Mouse (Mus musculus) lung, embryonic 14.5 days (tissue): Measurements from ENCODE around the gene Mettl16. TPM values are rescaled to one million over a fixed set of nuclear protein-coding genes. Genes with fewer than 3 reads are reported as not detected.

Experiments used
- ATAC-seq: fragments of 200-750 bp; cut with Nextera tagmentation; 2 replicates; pipeline ENCODE4 v1.8.0; 2017; ENCODE audit warnings: mild to moderate bottlenecking, moderate TSS enrichment, moderate library complexity; ENCODE audit not compliant: insufficient read depth
- DNase-seq: peaks from one replicate; pipeline ENCODE4 v3.0.0-alpha.2; 2015
- H3K27ac ChIP-seq: fragments of 300-500 bp; sonication (generic); 2 replicates; pipeline ENCODE4 v1.5.1; 2014; ENCODE audit warnings: low read depth, mild to moderate bottlenecking, moderate library complexity
- H3K27me3 ChIP-seq: fragments of 300-500 bp; sonication (generic); 2 replicates; pipeline ENCODE4 v1.6.1; 2014; ENCODE audit warnings: low read length, control low read depth; ENCODE audit not compliant: insufficient read depth
- H3K36me3 ChIP-seq: fragments of 300-500 bp; sonication (generic); 2 replicates; pipeline ENCODE4 v1.6.1; 2014; ENCODE audit warnings: control low read depth; ENCODE audit not compliant: insufficient read depth
- H3K4me1 ChIP-seq: fragments of 300-500 bp; sonication (generic); 2 replicates; pipeline ENCODE4 v1.6.1; 2014; ENCODE audit warnings: antibody characterized with exemption, control low read depth; ENCODE audit not compliant: insufficient read depth
- H3K4me2 ChIP-seq: fragments of 300-500 bp; sonication (generic); 2 replicates; pipeline ENCODE4 v1.6.1; 2014; ENCODE audit warnings: mild to moderate bottlenecking
- H3K4me3 ChIP-seq: fragments of 300-500 bp; sonication (generic); 2 replicates; pipeline ENCODE4 v1.5.1; 2014; ENCODE audit warnings: low read depth, low read length
- H3K9ac ChIP-seq: fragments of 300-500 bp; sonication (generic); 2 replicates; pipeline ENCODE4 v1.6.1; 2014
- H3K9me3 ChIP-seq: fragments of 300-500 bp; sonication (generic); 2 replicates; pipeline ENCODE4 v1.6.1; 2016; ENCODE audit warnings: low read depth, low read length, control low read depth
- CTCF ChIP-seq: IDR thresholded peaks from 2 replicates; pipeline ENCODE4 v1.5.1; 2016; ENCODE audit warnings: antibody characterized with exemption, low read depth
- WGBS: fragments of 180-500 bp; shearing (Covaris S2); extraction: QIAGEN DNeasy Blood & Tissue Kit; methylation state at CpG from one replicate; pipeline ENCODE4 v1.1.7; 2014; 5-methylcytosine and 5-hydroxymethylcytosine counted together
- polyA plus RNA-seq: library from polyadenylated mRNA; unstranded; fragments of >200 nt; fragmentation: Nextera tagmentation; extraction: Ambion mirVana; gene quantifications from 2 replicates; pipeline ENCODE4 v1.2.1, GENCODE M21; 2014

Gene Mettl16
- polyA plus RNA-seq, 1 experiment from 2014 or later, result 39.8 TPM

DNA sequence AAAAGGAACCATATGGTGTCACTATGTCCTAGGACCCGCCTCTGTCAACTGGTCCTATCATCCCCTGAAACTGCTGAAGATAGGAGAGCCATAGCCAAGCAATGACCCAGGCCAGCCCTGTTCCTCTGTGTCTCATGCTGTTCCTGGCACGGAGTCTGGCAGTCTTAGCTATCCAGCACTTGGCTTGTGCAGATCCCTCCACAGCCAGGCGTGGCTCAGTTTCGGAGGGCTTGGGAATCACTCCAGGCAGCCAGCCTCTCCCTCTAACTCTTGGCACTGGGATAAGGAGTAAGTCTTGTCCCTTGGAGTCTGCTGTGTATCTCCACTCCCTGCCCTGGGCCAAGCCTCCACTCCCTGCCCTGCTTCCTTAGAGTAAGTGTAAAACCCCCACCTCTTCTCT is 96.0 kb downstream of the Mettl16 start:
- Histone ChIP-seq H3K27me3 (no peaks in the 10 kb centered on the region), H3K4me1 (peaks cover 4% of the 10 kb centered on the region; the same call in 1 of the 2 replicates), H3K9ac (no peak overlapping the region), H3K27ac (no peak overlapping the region), H3K36me3 (no peaks in the 10 kb centered on the region), H3K4me2 (no peak overlapping the region), H3K9me3 (no peaks in the 10 kb centered on the region), H3K4me3 (no peak overlapping the region)
- 73% methylated on average over 4 of the region's 4 CpGs for WGBS
- no peak for TF ChIP-seq CTCF
- DNase-seq (no peak), ATAC-seq (no peak)

GRCm38 (mm10) chr11:74867181-74867580 is 96.6 kb downstream of the Mettl16 start:
- DNase-seq, result no peak
- no peak overlapping the region for H3K4me2 ChIP-seq
- ATAC-seq, result no peak
- H3K9ac ChIP-seq, result no peak overlapping the region
- H3K4me1 ChIP-seq, result peaks cover 4% of the 10 kb centered on the region; the same call in 1 of the 2 replicates
- WGBS, result 82% methylated on average over 2 of the region's 2 CpGs
- no peak overlapping the region for H3K4me3 ChIP-seq
- H3K27me3 ChIP-seq, result no peaks in the 10 kb centered on the region
- no peak for TF ChIP-seq CTCF
- H3K36me3 ChIP-seq, result no peaks in the 10 kb centered on the region
- H3K27ac ChIP-seq, result no peak overlapping the region
- no peaks in the 10 kb centered on the region for H3K9me3 ChIP-seq

DNA sequence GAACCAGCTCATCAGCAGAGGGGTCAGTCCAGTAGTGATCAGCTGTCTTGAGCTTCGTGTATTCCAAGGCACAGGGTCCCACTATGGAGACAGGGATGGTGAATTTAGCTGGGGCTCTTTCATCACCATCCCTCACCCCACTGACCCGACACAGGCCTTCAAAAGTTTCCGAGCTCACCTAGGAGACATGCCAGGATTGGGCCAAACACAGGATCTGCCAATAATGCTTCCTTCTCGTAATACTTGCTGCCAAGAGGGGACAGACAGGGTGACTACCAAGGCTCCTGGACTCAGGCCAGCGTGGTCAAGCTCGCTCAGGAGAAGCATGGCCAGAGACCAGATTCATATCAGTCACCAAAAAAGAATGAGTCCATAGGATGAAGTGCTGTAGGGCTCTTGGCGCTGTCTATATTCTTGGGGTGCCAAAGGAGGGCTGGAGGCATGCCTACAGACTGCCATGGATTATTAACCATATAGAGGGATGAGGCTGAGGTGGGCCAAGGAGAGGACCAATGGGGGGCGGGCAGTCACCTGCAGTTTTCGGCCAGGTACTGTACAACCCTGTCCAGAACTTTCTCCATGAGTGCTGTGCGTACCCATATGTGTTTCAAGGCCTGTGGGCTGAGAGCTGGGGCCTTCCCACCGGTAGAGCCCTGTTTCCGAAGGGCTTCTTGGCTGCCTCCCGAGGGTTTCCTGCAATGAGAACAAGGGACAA is 97.6 kb downstream of the Mettl16 start:
- Histone ChIP-seq H3K36me3 (no peaks in the 10 kb centered on the region), H3K9ac (no peak overlapping the region), H3K4me2 (no peak overlapping the region), H3K27ac (no peak overlapping the region), H3K27me3 (no peaks in the 10 kb centered on the region), H3K4me3 (no peak overlapping the region), H3K9me3 (no peaks in the 10 kb centered on the region), H3K4me1 (peaks cover 4% of the 10 kb centered on the region; the same call in 1 of the 2 replicates)
- ATAC-seq, result no peak
- WGBS, result 83% methylated on average over 13 of the region's 13 CpGs
- DNase-seq, result no peak
- TF ChIP-seq CTCF, result no peak

DNA sequence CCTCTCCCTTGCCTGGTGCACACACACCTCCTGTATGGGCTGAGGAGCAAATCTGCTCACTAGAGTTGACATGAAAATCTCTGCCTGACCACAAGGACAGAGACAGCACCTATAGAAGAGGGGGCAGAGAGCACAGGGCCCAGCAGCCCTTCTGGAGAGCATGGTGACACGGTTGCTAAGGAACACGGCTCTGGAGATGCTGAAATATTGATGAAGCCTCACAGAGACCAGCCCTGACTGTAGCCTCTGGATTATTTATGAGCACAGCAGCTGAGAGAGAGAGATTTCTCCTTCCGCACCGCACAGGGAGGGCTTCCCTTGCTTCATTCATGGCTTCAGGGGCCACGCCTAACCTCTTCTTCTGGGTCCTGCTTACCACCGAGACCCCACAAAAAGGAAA is 99.0 kb downstream of the Mettl16 start:
- Histone ChIP-seq H3K9me3 (no peaks in the 10 kb centered on the region), H3K27ac (no peak overlapping the region), H3K27me3 (no peaks in the 10 kb centered on the region), H3K36me3 (no peaks in the 10 kb centered on the region), H3K4me3 (no peak overlapping the region), H3K9ac (no peak overlapping the region), H3K4me2 (no peak overlapping the region), H3K4me1 (peaks cover 4% of the 10 kb centered on the region; the same call in 1 of the 2 replicates)
- 85% methylated on average over 6 of the region's 6 CpGs for WGBS
- ATAC-seq (no peak), DNase-seq (no peak)
- no peak for TF ChIP-seq CTCF

- DNase-seq (no peak), ATAC-seq (no peak)
- Histone ChIP-seq H3K4me2 (no peak overlapping the region), H3K4me1 (peaks cover 4% of the 10 kb centered on the region; the same call in 1 of the 2 replicates), H3K9ac (no peak overlapping the region), H3K4me3 (no peak overlapping the region), H3K27me3 (no peaks in the 10 kb centered on the region), H3K9me3 (no peaks in the 10 kb centered on the region), H3K27ac (no peak overlapping the region), H3K36me3 (no peaks in the 10 kb centered on the region)
- 63% methylated on average over 4 of the region's 4 CpGs for WGBS
- TF ChIP-seq CTCF, result no peak
Measured at GRCm38 (mm10) chr11:74870544-74870943, 99.9 kb downstream of the Mettl16 start.

- no peaks in the 10 kb centered on the region for H3K9me3 ChIP-seq
- H3K27ac ChIP-seq, result no peak overlapping the region
- H3K9ac ChIP-seq, result peak overlapping the region; percentile 9; the same call in 1 of the 2 replicates
- DNase-seq, result peak; percentile 32
- H3K4me3 ChIP-seq, result no peak overlapping the region
- H3K36me3 ChIP-seq, result no peaks in the 10 kb centered on the region
- WGBS, result 38% methylated on average over 12 of the region's 12 CpGs
- H3K4me1 ChIP-seq, result peaks cover 4% of the 10 kb centered on the region; the same call in 1 of the 2 replicates
- no peak for TF ChIP-seq CTCF
- ATAC-seq, result no peak
- no peaks in the 10 kb centered on the region for H3K27me3 ChIP-seq
- H3K4me2 ChIP-seq, result no peak overlapping the region
Measured at GRCm38 (mm10) chr11:74870991-74871622, 100.5 kb downstream of the Mettl16 start.

DNA sequence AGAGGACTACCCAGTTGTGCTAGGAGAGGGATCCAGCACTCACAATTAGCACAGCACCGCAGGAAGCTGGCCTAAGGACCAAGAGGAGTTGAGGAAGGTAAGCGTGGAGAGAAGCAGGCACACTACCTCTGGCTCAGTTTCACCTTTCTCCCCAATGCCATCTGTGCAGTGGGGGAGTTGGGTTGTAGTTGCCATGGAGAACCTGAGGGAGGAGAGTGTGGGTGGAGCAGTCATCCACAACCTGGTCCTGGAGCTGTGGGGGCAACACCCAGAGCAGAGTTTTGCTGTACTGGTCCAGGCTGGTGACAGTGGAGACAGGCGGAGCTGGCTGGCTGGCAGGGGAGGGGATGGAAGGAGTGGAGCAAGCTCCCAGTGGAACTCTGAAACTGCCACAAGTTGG is 104.0 kb downstream of the Mettl16 start:
- Histone ChIP-seq H3K36me3 (no peaks in the 10 kb centered on the region), H3K9me3 (no peaks in the 10 kb centered on the region), H3K27ac (no peak overlapping the region), H3K27me3 (no peaks in the 10 kb centered on the region), H3K4me2 (no peak overlapping the region), H3K4me3 (no peak overlapping the region), H3K4me1 (peaks cover 4% of the 10 kb centered on the region; the same call in 1 of the 2 replicates), H3K9ac (no peak overlapping the region)
- WGBS, result 66% methylated on average over 3 of the region's 3 CpGs
- no peak for TF ChIP-seq CTCF
- no peak for DNase-seq
- no peak for ATAC-seq
